Mouse (Mus musculus) macrophage (primary cell): ENCODE measurements around the gene Rflnb. TPM values are rescaled to one million over a fixed set of nuclear protein-coding genes. Genes with fewer than 3 reads are reported as not detected.

Experiments
- H3K27ac ChIP-seq: fragments of 350-480 bp; formaldehyde crosslinking; 2 replicates; pipeline ENCODE4 v1.9.0; 2021
- H3K36me3 ChIP-seq: fragments of 350-480 bp; formaldehyde crosslinking; 2 replicates; pipeline ENCODE4 v1.9.0; 2021; ENCODE audit errors: inconsistent target
- H3K4me3 ChIP-seq: fragments of 350-480 bp; formaldehyde crosslinking; 2 replicates; pipeline ENCODE4 v1.9.0; 2021; ENCODE audit errors: inconsistent target
- H3K79me2 ChIP-seq: fragments of 350-480 bp; formaldehyde crosslinking; 2 replicates; pipeline ENCODE4 v1.9.0; 2021; ENCODE audit errors: inconsistent target
- WGBS: methylation state at CpG from one replicate; pipeline ENCODE4 v1.1.7; 2026; ENCODE audit warnings: inconsistent platforms; ENCODE audit not compliant: missing documents; 5-methylcytosine and 5-hydroxymethylcytosine counted together
- polyA plus RNA-seq: library from polyadenylated mRNA; stranded (reverse); fragments of 250-400 nt; gene quantifications from 3 replicates; pipeline ENCODE4 v1.2.4, GENCODE M21; 2018; ENCODE audit warnings: inconsistent platforms

Gene Rflnb
- polyA plus RNA-seq, 1 experiment from 2014 or later: 0.23 TPM

DNA sequence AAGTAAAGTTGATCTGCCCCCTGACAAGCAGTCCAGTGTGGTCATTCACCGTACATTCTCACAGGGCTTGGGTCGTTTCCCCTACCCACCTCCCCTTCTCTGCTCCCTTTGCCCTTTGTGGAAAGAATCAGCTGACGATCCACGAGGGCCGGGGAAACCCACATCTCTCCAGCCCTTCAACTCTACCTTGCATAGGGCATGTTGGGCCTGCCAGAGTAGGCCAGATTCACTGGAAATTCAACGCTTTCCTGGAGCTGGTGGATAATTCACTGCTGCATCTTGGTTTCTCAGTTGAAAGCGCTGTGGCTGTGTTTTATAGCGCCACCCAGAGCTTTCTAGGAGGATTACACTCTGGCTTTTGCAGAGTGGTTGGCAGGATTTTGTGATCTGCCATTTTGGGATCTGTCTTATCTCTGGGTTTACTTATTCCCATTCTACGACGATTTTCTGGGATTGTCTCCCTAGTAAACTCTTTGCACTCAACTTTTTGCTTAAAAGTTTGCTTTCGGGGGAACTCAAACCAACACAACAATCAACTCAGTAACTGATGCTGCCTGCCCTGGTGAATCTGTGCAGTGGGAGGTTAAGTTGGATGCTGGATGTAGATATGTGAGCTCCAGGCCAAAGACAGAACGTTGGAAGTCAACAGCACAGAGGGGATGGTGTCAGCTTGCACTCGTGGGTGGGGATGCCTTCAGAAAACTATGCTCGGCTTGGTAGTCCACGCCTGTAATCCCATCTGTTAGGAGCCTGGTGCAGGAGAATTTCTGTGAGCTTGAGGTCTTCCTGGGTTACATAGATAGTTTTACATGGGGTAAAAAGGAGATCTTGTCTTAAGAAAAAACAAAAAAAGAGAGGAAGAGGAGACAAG, 36.4 kb downstream of the Rflnb start:
- Histone ChIP-seq H3K4me3 (no peak overlapping the region), H3K27ac (no peak overlapping the region), H3K36me3 (no peaks in the 10 kb centered on the region), H3K79me2 (no peaks in the 10 kb centered on the region)
- WGBS: 94% methylated on average over 15 of the region's 15 CpGs

DNA sequence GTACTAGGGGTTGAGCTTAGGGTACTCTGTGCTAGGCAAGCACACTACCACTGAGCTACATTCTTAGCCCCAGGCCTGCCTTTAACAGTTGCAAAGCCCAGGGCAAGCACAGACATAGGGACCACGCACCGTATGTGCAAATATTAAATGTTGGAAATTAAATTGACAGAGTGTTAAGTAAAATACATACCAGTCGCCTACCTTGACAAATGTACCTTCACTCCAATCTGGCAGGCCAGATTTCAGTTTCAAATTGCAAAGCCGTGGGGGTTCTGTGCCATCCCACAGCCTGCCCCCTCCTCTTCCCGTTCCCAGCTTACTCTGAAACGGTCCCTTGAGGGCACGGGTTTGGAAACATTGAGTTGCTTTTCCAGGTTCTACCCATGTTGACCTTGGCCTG, 41.6 kb downstream of the Rflnb start:
- WGBS: 85% methylated on average over 7 of the region's 7 CpGs
- H3K4me3 ChIP-seq: no peak overlapping the region
- no peak overlapping the region for H3K27ac ChIP-seq
- no peaks in the 10 kb centered on the region for H3K36me3 ChIP-seq
- H3K79me2 ChIP-seq: no peaks in the 10 kb centered on the region

DNA sequence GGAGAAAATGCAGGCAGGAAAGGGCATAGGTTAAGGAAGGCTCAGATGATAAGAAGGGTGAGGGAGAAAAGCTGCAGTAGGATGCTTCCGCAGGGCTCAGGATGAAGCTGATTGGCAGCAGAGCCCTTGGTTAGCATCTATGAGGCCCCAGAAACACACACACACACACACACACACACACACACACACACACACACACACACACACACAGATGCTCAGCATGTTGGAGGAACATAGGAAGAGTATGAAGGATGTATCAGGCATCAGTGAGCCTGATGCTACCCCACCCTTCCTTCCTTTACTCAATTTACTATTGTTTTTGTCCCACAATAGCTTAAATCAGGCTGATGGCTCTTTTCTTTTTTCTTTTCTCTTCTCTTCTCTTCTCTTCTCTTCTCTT, 43.0 kb downstream of the Rflnb start:
- Histone ChIP-seq H3K79me2 (no peaks in the 10 kb centered on the region), H3K27ac (no peak overlapping the region), H3K36me3 (no peaks in the 10 kb centered on the region), H3K4me3 (no peak overlapping the region)
- WGBS: 100% methylated on average over 1 of the region's 1 CpGs

- no peak overlapping the region for H3K27ac ChIP-seq
- H3K4me3 ChIP-seq: no peak overlapping the region
- H3K36me3 ChIP-seq: no peaks in the 10 kb centered on the region
- H3K79me2 ChIP-seq: no peaks in the 10 kb centered on the region
- WGBS: 70% methylated on average over 4 of the region's 4 CpGs
These were observed 44.4 kb downstream of the Rflnb start for GRCm38 (mm10) chr11:75983194-75983593.

GRCm38 (mm10) chr11:75980413-75980812, 47.2 kb downstream of the Rflnb start:
- 61% methylated on average over 2 of the region's 2 CpGs for WGBS
- H3K79me2 ChIP-seq: no peaks in the 10 kb centered on the region
- H3K27ac ChIP-seq: no peak overlapping the region
- no peak overlapping the region for H3K4me3 ChIP-seq
- H3K36me3 ChIP-seq: no peaks in the 10 kb centered on the region

DNA sequence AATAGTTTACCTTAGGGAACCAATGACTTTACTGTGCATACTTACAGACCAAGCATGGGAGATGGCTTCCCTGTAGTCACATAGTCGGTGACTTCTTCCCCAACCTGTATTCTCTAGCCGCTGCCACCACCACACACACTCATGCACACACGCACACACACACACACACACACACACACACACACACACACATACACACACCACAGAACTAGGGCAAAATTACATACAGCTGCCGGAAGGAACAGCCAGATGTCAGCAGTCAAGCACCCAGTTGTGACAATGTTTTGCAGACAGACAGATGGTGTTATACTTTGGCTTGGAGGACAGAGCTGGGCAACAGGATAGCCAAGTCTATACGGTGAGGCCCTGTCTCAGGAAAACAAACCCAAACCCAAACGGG, 49.5 kb downstream of the Rflnb start:
- Histone ChIP-seq H3K79me2 (no peaks in the 10 kb centered on the region), H3K27ac (no peak overlapping the region), H3K36me3 (no peaks in the 10 kb centered on the region), H3K4me3 (no peak overlapping the region)
- WGBS: 41% methylated on average over 6 of the region's 6 CpGs

DNA sequence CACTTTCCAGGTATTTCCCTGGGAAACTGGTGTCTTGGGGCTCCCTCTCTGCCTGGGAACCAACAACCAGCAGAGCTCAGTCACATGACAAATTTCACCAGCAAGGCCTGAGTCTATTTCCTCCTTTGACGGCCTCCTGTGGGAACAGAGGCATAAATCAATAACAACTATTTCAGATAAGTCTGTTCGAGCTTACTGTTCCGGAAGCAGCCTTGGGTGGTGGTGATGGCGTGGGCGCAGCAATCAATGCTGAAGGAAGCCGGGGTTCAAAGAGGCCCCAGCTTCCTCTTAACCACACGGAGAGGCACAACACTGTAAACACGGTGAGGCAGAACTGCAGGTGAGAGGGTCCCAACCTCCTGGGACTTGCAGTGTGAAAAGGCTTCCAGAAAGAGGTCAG, 50.8 kb downstream of the Rflnb start:
- WGBS: 18% methylated on average over 8 of the region's 8 CpGs
- H3K27ac ChIP-seq: no peak overlapping the region
- H3K36me3 ChIP-seq: no peaks in the 10 kb centered on the region
- H3K79me2 ChIP-seq: no peaks in the 10 kb centered on the region
- no peak overlapping the region for H3K4me3 ChIP-seq

DNA sequence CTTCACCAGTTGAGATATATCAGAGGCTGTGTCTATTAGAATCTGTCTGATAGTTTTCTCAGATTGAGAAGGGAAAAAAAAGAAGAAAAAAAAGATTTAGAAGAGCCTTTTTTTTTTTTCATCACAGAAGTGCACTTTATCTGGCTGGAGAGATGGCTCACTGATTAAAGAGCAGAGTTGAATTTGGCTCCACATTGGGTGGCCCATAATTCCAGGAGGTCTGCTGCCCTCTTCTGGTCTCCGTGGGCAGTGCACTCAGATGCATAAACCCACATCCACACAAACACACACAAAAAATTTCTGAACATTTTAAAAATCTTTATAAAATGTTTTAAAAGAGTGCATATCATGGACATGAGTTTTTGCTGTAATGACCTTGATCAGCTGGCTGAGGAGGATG, 53.6 kb downstream of the Rflnb start:
- no peak overlapping the region for H3K27ac ChIP-seq
- 100% methylated on average over 1 of the region's 1 CpGs for WGBS
- no peaks in the 10 kb centered on the region for H3K79me2 ChIP-seq

DNA sequence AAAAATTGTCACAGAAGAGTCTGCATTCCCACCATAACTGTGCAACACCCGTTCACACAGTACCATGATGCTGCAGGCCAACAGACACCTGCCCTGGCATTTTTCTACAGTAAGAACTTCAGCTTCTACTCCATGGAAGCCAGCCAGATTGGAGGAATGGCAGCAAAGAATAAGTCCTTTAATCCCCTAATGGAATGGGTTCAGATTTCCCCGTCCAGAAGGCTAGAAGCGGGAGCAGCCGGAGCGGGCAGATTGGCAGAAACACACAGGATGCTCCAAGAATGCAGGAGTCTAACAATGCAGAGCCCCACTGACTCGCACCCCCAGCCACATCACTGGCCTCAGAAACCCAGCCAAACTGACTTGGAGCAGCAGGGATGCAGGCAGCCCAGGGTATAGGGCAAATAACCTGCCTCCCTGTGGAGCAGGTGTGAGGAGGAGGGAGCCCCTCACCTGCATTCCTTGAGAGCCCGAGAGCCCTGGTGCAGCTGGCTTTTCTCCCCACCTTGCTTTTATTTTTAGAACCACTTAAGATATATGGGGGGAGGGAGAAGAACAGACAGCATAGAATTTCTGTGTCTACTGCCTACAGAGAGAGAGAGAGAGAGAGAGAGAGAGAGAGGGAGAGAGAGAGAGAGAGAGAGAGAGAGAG, 54.5 kb downstream of the Rflnb start:
- Histone ChIP-seq H3K36me3 (no peaks in the 10 kb centered on the region), H3K27ac (no peak overlapping the region), H3K79me2 (no peaks in the 10 kb centered on the region), H3K4me3 (no peak overlapping the region)
- WGBS: 90% methylated on average over 6 of the region's 7 CpGs

More for the DNA sequence above, 53.6 kb downstream of the Rflnb start:
- H3K4me3 ChIP-seq: no peak overlapping the region
- H3K36me3 ChIP-seq: no peaks in the 10 kb centered on the region

DNA sequence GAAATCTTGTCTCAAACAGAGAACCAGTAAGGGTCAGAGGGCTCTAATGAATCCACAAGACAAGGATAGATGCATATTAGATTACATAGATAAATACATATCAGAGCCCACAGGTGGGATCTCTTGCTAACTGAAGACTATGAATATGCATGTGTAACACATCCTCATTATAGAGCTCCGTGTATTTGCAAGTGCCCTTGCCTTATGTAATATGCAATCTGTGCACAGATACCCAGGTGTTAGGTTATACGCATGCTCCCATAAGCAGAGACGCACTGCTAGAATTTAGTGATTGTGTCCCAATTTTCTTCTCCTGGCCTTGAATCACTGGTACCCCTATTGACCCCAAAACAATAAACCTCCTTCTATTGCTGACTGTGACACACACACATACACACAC, 55.4 kb downstream of the Rflnb start:
- Histone ChIP-seq H3K4me3 (no peak overlapping the region), H3K36me3 (no peaks in the 10 kb centered on the region), H3K79me2 (no peaks in the 10 kb centered on the region), H3K27ac (no peak overlapping the region)
- 77% methylated on average over 2 of the region's 3 CpGs for WGBS

DNA sequence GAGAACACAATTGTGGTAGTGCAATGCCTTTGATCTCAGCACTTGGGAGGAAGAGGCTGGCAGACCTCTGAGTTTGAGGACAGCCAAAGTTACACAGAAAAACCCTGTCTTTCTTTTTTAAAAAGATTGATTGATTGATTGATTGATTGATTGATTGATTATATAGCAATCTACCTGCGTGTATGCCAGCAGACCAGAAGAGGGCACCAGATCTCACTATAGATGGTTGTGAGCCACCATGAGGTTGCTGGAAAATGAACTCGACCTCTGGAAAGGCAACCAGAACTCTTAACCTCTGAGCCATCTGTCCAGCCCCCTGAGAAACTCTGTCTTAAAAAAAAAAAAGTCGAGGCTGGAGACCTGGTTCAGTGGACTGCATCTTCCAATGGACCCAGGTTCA, 57.0 kb downstream of the Rflnb start:
- 43% methylated on average over 3 of the region's 3 CpGs for WGBS
- Histone ChIP-seq H3K4me3 (no peak overlapping the region), H3K36me3 (no peaks in the 10 kb centered on the region), H3K79me2 (no peaks in the 10 kb centered on the region), H3K27ac (no peak overlapping the region)

Other genes starting within 250 kb of the Rflnb start
- gene Doc2b, start 231.7 kb downstream of the Rflnb start, polyA plus RNA-seq: not detected in 3 replicates
- not detected in 3 replicates for gene Rph3al, start 89.4 kb downstream of the Rflnb start, polyA plus RNA-seq
- gene 1700016K19Rik, start 27.9 kb downstream of the Rflnb start, polyA plus RNA-seq: not detected in 3 replicates
- gene Vps53, start 151.9 kb upstream of the Rflnb start, polyA plus RNA-seq: 40.3 to 55.9 TPM (median 45.5 TPM) in 3 replicates
- 1.5 to 6.1 TPM (median 2.5 TPM) in 3 replicates for gene Fam57a, start 151.9 kb upstream of the Rflnb start, polyA plus RNA-seq
- not detected in 3 replicates for gene Dbil5, start 189.8 kb upstream of the Rflnb start, polyA plus RNA-seq
- 3.1 to 12.0 TPM (median 3.1 TPM) in 3 replicates for gene Gemin4, start 189.9 kb upstream of the Rflnb start, polyA plus RNA-seq
- gene Mrm3, start 215.9 kb upstream of the Rflnb start, polyA plus RNA-seq: 3.0 to 9.3 TPM (median 4.1 TPM) in 3 replicates
- gene Glod4, start 215.9 kb upstream of the Rflnb start, polyA plus RNA-seq: 50.3 to 72.9 TPM (median 66.8 TPM) in 3 replicates